Mouse (Mus musculus) WW6 (cell line): Measurements from ENCODE around the gene Rrbp1.
A peak's percentile ranks its signal among the peaks of the same experiment; 100 is the strongest.

Experiments used
- DNase-seq: peaks from one replicate; pipeline ENCODE4 v3.0.0-alpha.2; 2013; ENCODE audit warnings: low read depth, low spot score

Rrbp1 gene

GRCm38 (mm10) chr2:144006686-144007085, 4.4 kb downstream of the Rrbp1 start:
- no peak for DNase-seq

DNA sequence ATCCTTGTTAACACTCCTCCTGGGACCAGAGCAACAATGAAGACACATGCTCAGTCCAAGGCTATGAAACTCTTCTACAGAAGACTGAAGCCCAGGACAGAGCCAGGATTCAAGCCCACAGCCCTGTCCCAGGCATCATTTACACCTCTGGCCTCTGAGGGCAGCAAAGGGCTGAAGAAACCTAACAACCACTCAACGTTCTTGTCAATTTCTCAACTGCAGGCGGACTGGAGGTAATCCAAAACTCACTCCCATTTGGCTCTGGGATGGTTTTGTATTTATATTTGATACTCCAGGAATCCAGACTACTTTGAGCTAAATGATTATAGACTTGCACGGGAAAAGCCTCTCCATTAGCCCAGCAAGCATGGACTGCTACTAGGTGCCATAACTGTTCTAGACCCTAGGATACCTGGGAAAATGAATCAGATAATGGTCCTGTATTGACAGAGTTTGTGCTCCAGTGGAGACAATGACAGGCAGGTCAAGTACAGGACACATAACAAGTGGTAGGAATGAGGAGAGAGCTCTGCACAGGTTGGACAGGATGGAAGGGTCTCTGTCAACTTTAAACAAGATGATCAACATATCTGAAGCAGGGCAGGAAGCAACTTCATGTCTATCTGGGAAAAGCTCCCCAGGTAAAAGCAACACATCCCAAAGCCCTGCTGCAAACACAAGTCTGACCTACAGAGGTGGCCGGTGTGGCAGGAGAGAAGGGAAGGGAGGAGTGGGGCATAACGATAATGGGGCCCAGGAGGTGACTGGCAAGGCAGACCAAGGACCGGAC, 5.7 kb downstream of the Rrbp1 start:
- DNase-seq: no peak

DNA sequence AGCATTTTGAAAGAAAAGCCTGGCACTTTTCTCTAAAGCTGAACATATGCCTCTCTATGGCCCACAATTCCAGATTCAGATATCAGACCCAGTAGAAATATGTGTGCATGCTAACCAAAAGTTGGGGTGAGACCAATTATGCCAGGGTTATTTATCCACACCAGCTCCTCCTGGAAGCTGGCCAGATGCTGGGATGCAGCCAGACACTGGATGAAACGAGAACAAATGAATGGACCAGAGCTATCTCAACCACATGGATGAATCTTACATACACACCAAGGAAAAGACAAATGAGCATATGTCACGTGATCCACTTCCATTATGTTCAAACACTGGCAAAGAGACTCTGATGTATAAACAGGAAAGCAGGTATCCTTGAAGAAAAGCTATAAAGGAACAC, 7.5 kb downstream of the Rrbp1 start:
- DNase-seq: no peak

- DNase-seq: no peak
Measured at GRCm38 (mm10) chr2:144002229-144002984, 8.7 kb downstream of the Rrbp1 start.

- DNase-seq: no peak
Measured at GRCm38 (mm10) chr2:143992977-143993376, 18.1 kb downstream of the Rrbp1 start.

- no peak for DNase-seq
Measured at GRCm38 (mm10) chr2:143991964-143992672, 18.9 kb downstream of the Rrbp1 start.

DNA sequence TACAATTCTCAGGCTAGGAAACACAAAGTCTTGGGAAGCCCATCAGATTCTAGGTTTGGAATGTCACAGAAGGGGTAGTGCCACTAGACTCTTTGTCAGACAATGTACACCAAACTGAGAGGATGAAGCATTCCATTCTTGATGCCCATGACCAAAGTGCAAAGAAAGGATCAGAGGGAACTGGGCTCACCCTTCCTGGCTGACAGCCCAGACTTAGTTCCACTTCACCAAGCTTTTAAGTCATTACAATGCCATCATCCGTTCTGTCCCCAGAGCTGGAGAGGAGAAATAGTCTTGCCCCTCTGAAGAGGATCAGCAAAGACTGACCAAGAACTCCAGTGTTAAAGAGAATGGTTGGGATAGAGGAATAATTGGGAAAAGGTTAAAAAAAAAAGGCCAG, 20.1 kb downstream of the Rrbp1 start:
- no peak for DNase-seq

DNA sequence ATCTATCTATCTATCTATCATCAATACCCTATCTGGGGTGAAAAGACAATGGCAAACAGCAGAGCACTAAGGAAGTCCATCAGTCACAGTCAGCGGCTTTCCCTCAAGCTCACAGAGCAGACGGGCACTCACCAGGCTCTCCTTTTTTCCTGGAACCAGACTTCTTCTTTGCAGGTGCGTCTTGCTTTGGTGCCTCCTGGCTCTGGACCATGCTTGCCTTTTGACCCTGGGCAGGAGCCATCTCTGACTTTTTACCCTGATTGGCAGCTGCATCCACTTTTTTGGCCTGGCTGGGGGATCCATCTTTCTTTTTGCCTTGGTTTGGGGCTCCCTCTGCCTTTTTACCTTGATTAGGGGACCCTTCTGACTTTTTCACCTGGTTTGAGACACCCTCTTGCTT, 23.0 kb downstream of the Rrbp1 start:
- no peak for DNase-seq

GRCm38 (mm10) chr2:143987485-143987884, 23.6 kb downstream of the Rrbp1 start:
- DNase-seq: no peak

DNA sequence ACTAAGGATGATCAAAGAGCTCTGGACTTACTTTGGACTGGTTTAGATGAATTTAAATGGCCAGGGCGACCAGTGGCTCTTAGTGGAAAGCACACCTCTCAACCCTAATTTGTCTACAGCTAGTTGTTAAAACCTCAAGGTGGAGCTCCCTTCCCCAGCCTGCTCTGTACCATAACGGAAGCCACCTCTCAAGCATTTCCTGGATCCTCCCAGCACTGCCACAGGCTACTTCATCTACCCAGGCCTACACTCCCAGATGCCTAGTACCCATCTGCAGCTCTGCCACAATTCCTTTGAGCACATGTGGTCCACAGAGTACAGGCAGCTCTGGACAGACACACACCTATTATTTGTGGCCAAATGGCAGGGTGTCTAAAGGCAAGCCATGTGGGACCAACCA, 27.6 kb downstream of the Rrbp1 start:
- no peak for DNase-seq

- no peak for DNase-seq
Measured at GRCm38 (mm10) chr2:143982901-143983300, 28.2 kb downstream of the Rrbp1 start.

DNA sequence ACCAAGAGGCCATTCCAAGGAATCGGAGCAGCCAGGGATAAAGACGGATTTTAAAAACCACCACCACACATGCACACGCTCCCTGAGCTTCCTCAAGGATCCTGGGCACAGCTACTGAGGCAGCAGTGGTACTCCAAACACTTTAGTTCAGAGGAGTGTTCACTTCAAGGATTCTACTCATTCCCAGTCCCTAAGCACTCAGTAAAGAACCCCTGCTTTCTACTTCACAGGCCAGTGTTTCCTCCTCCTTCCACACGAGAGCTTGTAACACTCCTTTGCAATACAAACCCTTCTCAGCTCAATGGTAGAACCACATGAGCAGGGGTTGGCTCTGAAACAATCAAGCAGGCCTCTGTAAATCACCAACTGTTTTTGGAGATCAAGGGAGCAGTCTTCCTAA, 28.9 kb downstream of the Rrbp1 start:
- no peak for DNase-seq

DNA sequence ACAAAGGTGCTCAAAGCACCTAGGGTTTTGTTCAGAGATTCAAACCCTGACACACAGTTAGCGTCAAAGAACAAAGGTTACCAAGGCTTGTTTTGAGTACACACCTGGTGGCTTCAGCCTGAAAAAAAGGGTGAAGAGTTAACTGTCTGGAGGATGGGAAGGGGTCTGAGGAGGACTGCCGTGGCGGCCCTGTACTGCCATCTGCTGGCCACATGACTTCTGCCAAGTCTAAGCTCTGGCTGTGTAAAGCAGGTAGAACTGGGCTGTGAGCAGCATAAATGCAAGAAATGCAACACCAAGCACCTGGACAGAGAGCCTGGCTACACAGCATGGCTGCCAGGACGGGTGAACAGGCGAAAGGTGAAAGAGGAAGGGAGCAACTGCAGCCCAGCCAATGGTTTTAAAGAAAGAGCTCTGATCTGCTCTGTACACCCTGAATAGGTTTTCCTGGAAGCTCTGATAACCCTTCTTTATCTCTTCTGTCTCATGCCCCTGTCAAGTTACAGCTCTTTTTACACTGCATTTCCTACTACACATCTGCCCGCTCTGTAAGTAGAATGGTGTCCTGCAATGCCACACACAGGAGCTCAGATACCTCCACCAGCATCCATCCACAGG, 30.2 kb downstream of the Rrbp1 start:
- peak; percentile 43 for DNase-seq

GRCm38 (mm10) chr2:143978444-143979147, 32.5 kb downstream of the Rrbp1 start:
- DNase-seq: no peak

GRCm38 (mm10) chr2:143975146-143975649, 35.9 kb downstream of the Rrbp1 start:
- no peak for DNase-seq

GRCm38 (mm10) chr2:143973161-143973560, 37.9 kb downstream of the Rrbp1 start:
- DNase-seq: no peak

GRCm38 (mm10) chr2:143971887-143972286, 39.2 kb downstream of the Rrbp1 start:
- DNase-seq: no peak

DNA sequence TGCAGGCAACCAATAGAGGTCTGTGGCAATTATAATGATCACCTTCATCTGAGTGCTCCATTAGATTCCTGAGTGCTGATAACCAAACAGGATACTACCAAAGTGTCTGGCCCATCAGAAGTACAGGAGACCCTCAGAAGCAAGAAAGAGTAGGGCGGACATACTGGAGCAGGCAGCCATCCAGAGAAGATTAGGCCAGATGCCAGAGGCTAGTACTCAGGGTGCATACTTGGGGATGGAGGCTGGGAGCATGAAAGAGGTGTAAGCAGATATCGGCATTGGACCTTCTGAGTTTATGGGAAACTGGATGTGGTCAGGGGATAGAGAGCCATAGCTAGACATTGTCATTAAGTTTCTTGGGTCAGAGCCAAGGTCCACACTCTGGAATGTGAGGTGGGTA, 40.2 kb downstream of the Rrbp1 start:
- DNase-seq: no peak

GRCm38 (mm10) chr2:143969260-143969659, 41.8 kb downstream of the Rrbp1 start:
- DNase-seq: no peak

- no peak for DNase-seq
Measured at GRCm38 (mm10) chr2:143963318-143963717, 47.7 kb downstream of the Rrbp1 start.

GRCm38 (mm10) chr2:143962192-143962591, 48.9 kb downstream of the Rrbp1 start:
- DNase-seq: no peak
